Mouse (Mus musculus) ovary, postnatal 36 days (tissue): ENCODE results near the gene Ech1.

Experiments
- DNase-seq: peaks from one replicate; pipeline ENCODE4 v3.0.0; 2022; ENCODE audit warnings: low spot score, mixed read lengths

Ech1 gene

GRCm38 (mm10) chr7:28862817-28863499 lies 37.9 kb downstream of the Ech1 start:
- DNase-seq: no peak

GRCm38 (mm10) chr7:28863540-28863939 lies 38.5 kb downstream of the Ech1 start, which contains the start of gene Lgals7:
TSS of gene Lgals7 (plus strand) at chr7:28863853.
- no peak for DNase-seq

GRCm38 (mm10) chr7:28864288-28864750 lies 39.3 kb downstream of the Ech1 start:
- DNase-seq: no peak

- peak; percentile 85 for DNase-seq
Measured at GRCm38 (mm10) chr7:28865481-28866300, 40.7 kb downstream of the Ech1 start.

GRCm38 (mm10) chr7:28866769-28867507 lies 41.9 kb downstream of the Ech1 start:
- peak; percentile 27 for DNase-seq

GRCm38 (mm10) chr7:28867508-28868340 lies 42.7 kb downstream of the Ech1 start:
- DNase-seq: peak; percentile 72

GRCm38 (mm10) chr7:28870901-28871664 lies 46.1 kb downstream of the Ech1 start:
- DNase-seq: no peak

GRCm38 (mm10) chr7:28874565-28874964 lies 49.5 kb downstream of the Ech1 start:
- no peak for DNase-seq

GRCm38 (mm10) chr7:28876099-28876498 lies 51.1 kb downstream of the Ech1 start:
- DNase-seq: no peak

- no peak for DNase-seq
Measured at GRCm38 (mm10) chr7:28877155-28877554, 52.1 kb downstream of the Ech1 start.

GRCm38 (mm10) chr7:28877856-28878255 lies 52.8 kb downstream of the Ech1 start:
- no peak for DNase-seq

GRCm38 (mm10) chr7:28879606-28880005 lies 54.6 kb downstream of the Ech1 start:
- DNase-seq: no peak

GRCm38 (mm10) chr7:28880554-28880953 lies 55.5 kb downstream of the Ech1 start:
- DNase-seq: no peak

GRCm38 (mm10) chr7:28881199-28881598 lies 56.2 kb downstream of the Ech1 start, which contains the start of gene Capn12:
TSS of gene Capn12 (plus strand) at chr7:28881422.
- no peak for DNase-seq
